Mouse (Mus musculus): ENCODE measurements around the gene Borcs5. TPM values are rescaled to one million over a fixed set of nuclear protein-coding genes. Genes with fewer than 3 reads are reported as not detected.

Borcs5 gene
- total RNA-seq, 2 experiments from 2014 or later, result 11.0 to 12.7 TPM

DNA sequence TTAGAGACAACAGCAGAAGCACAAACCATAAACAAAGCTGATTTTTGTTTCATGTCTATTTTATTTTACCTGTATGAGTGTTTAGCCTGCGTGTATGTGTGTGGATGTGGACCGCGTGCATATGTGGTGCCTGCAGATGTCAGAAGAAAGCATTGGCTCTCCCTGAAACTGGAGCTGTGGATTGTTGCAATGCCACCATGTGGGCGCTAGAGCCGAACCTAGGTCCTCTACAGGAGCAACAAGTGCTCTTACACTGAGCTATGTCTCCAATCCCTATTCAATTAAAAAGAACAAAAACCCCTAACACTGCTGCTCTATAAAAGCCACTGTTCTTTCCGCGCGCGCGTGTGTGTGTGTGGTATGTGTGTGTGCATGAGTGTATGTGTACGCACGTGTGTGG lies 13.9 kb upstream of the Borcs5 start:
- DNase-seq (ENCODE audit: low spot score in 2 of 2), result no peak

DNA sequence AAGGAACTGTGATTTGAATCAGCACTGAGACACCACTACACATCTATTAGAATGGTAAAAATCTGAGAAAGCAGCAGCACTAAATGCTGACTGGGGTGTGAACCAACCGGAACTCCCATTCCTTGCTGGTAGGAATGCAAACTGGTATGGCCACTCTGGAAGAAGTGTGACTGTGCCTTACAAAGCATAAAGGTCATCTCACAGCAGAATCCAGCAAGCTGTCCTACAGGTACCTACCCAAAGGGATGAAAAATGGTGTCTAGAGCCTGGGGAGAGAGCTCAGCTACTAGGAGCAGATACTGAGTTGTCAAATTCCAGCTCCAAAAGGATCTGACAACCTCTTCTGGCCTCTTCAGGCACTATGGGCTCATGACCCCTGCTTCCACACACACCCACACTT lies 12.7 kb upstream of the Borcs5 start:
- no peak for DNase-seq (ENCODE audit: low spot score in 2 of 2)

DNA sequence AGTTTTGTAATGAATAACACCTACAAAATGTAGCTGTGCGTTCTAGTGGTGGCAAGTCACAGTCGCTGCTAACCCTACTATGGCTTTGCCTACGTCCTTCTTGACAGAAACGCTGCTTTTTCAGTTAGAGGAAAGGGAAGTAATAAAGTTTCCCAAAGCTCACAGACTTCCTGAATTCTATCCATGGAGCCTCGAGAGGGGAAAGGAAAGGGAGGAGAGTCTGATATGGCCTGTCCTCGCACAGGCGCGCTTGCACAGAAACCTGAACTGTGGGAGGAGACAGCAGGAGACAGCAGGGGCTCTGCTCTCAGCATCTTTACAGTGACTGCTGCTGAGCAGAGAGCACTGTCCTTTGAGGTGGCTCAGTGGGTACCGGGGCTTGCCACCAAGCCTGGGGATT lies 8.9 kb upstream of the Borcs5 start:
- DNase-seq (ENCODE audit: low spot score in 2 of 2), result no peak

DNA sequence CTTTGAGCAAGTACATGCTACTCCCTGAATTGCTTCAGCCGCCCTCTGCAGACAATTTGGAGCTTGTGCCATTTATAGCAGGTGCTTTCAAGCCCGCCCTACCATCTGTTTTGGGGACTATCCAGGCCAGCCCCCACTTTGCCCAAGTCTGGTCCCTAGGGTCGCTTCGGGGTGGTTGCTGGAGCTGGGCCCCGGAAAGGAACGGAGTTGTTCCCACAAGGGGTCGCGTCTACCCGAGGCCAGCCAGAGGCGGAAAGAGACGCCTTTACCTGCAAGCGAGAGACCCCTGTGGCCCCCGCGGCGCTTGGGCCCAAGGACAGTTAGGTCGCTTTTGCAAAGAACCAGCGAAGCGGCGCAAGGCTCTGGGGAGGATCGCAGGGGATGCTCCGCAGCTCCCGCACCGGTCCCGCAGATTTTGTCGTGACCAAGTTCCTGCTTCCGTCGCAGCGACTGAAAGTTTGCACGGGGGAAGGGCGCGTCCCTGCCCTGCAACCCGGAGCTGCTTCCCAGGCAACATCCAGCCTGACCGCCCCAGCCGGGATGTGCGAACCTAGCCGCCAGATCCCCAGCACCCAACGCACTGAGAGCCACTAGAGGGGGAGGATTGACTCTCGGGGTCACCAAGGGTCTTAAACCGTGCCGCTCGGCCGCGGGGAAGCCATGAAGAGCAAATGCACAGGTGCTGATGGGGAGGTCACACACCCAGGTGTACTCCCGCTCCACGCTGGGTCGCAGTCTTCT lies 7.2 kb upstream of the Borcs5 start, which contains the start of gene Mansc1:
TSS of gene Mansc1 (minus strand) at position 542 of the 741 bp plus-strand sequence.
- DNase-seq (ENCODE audit: low spot score in 2 of 2), result peak; percentile 38 to 41

DNA sequence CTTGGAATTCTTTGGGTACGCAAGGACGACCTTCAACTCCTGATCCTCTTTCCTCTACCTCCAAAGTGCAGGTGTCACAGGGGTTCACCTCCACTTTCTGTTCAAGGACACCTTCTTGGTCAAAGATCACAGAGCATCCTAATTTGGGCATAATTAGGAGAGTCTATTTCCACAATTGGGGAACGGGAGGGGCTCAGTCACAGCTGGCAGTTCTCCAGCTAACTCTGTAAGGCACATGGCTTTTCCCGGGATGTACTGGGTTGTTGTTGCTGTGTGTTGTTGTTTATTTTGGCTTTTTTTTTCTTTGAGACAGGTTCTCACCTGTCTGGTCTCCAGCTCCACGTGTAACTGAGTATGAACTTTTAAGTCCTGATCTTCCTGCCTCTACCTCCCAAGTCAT lies 6.6 kb upstream of the Borcs5 start:
- no peak for DNase-seq (ENCODE audit: low spot score in 2 of 2)

DNA sequence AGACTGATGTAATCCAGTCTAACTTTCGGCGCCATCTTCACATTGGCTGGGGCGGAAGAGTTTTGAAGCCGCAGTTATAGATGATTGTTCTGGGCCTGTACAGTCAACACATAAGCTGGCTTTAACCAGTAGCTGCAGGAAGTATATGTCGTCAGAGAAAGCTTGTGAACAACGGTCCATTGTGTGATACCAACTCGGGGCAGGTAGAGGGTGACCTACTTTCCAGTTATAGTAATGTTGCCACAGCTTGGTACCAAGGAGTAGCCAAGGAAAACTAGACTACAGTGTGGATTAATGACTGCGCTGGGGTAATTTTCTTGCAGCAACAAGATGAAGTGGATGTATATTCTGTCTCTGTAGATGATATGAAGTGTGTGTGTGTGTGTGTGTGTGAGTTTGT lies 5.8 kb upstream of the Borcs5 start:
- no peak for DNase-seq (ENCODE audit: low spot score in 2 of 2)

DNA sequence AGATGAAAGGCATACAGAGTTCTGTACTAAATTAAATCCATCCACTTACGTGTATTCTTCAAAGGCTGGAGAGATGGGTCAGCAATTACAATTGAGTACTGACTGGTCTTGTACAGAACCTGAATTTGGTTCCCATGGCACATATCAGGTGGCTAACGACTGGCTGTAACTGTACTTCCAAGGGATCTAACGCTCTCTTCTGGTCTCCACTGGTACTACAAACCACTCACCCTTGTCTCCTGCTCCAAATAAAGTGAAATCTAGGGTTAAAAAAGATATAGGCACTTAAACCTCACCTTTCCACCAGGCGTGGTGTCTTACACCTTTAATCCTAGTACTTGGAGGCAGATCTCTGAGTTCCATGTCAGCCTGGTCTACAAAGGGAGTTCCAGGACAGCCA lies 2.8 kb upstream of the Borcs5 start:
- no peak for DNase-seq (ENCODE audit: low spot score in 2 of 2)

DNA sequence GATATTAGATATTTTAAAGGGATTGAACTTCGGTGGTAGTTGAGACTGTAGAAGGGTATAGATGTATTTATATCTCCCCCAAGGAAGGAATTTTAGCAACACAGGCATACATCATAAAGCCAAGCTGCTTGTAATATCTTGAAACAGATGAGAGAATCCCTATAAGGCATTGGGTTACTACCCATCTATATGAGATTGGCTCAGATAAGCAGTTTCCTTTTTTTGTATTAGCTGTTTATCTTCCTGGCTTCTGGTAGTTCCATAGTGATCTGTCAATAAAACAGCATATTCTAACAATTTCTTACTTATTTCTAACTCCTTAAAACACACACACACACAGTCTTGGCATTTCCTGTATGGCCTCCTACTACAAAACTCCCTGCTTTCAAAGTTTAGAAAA lies 590 bp downstream of the Borcs5 start:
- no peak for DNase-seq (ENCODE audit: low spot score in 2 of 2)

DNA sequence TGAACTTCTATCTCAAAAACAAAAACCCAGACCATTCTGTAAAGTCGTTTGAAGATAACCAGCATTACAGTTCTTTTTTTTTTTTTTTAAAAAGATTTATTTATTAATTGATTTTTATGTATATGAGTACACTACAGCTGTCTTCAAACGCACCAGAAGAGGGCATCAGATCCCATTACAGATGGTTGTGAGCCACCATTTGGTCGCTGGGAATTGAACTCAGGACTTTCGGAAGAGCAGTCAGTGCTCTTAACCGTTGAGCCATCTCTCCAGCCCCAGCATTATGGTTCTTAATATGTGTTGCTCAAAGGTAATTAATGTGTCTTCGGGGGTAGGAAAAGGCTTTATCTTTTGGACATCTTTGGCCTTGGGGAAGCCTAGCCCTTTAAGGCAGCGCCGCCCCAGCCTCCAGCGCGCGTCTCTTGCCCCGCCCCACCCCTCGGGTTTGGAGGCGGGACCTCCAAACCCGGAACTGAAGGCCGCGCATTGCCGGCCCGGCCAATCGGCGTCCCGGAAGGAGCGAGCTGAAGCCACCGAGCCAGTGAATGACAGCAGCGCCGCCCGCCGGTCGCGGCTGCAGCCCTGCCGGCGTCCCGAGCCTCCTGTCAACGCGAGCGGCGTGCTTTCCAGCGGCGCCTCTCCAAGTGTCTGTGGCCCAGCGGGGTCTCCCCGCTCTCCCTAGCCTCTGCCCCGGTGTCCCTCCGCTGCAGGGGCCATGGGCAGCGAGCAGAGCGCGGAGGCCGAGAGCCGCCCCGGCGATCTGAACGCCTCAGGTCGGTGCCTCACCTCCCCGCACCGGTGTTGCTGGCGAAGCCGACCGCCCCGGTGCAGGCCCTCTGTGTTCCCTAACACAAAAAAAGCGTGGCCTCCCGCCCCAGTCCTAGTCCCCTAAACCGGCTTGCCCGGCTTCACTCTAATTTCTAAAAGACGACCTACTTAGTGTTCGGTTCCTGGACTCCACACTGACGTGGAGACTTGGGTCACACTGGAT lies 1.5 kb downstream of the Borcs5 start:
- peak; percentile 90 to 95 for DNase-seq (ENCODE audit: low spot score in 2 of 2)

DNA sequence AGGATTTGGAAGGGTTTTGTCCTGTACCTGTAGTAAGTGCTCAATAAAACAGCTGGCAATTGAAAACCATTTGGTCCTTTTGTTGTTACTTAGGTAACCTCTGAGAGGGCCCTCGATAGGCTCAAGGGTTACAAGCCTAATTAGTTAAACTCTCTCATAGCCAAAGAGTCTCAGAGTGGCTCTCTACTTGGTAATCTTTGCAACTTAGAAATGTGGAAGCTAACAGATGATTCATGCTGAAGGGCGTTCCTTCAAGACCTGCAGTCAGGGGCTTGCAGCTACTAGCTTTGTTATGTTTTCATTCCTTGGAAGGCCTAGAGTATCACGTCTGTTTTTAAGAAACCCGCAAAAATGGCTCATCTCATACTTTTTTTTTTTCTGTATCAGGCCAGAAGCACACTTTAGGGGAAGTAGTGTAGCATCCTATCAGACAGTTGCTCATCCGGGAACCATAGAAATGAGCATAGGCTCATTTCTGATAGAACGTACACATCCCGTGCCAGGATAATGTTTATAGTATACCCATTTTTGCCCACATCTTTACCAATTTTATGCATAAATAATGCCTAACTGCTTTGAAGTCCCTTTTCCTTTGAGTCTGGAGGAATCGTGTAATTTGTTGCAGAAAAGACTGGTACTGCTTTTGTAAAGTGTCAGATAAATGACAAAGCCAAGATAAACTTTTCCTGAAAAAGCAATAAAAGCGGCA lies 2.6 kb downstream of the Borcs5 start:
- no peak for DNase-seq (ENCODE audit: low spot score in 2 of 2)

DNA sequence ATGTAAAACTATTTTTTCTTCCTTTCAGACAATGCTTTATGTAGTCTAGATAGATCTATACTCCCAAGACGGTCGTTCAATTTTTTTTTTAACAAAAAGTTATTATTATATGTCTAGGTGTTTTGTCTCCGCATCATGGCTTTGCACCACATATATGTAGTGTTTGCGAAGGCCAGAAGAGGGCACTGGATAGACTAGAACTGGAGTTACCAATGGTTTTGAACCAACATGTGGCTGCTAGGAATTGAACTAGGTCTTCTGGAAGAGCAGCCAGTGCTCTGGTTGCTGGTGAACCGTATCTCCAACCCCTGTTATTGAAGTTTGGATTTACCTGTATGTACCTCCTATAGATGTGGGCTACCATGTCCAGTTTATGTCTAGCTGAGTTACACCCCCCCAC lies 4.0 kb downstream of the Borcs5 start:
- DNase-seq (ENCODE audit: low spot score in 2 of 2), result no peak

DNA sequence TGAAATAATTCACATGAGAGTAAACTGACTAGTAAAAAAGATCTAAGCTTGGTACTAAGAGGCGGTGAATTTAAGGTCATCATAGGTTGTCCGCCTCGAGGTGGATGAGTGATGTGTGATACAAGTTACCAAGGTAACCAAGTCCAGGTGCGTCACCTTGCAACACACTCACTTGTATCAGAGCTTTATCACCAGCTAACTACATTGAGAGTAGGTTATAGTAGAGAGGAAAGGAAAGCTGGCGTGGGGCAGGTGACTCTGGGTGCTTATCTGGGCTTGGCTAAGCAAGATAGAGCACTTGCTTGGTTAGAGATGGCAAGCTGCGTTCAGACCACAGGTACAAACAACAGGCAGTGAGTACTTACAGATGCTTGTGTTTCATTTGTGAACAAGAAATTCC lies 7.5 kb downstream of the Borcs5 start:
- DNase-seq (ENCODE audit: low spot score in 2 of 2), result no peak

DNA sequence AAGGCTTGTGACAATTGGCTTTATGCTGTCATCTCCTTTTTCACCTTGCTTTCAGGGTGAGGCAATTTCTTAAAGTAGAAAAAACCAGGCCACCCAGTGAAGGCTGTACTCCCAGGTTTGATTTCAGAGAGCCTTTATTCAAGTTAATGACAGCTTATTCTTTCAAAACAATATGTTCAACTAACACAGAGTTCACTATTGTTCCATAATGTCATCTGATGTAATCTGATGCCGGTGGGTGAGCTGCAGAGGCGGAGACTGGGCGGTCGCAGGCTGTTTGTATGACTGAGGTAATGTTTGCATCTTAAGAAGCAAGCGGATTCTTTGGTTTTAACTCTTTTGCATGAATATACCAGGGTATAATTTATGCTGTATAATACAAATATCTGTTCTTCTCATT lies 8.3 kb downstream of the Borcs5 start:
- no peak for DNase-seq (ENCODE audit: low spot score in 2 of 2)

DNA sequence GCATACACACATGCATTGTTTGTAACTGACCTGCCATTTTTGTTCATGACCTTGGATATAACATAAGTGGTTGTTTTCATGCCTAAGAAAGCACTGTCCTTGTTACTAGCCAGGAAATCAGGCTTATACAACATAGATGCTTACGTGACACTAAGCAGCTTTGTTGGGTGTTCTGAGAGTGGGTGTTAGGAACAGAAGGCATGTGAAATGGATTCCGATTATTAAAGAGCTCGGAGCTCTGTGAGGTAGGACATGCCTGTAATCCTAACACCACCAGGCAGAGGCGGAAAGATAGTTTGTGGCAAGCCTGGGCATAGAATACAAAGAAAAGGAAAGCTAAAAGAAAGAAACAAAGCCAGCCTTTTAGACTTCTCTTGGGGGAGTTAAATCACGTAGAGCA lies 9.0 kb downstream of the Borcs5 start:
- no peak for DNase-seq (ENCODE audit: low spot score in 2 of 2)

DNA sequence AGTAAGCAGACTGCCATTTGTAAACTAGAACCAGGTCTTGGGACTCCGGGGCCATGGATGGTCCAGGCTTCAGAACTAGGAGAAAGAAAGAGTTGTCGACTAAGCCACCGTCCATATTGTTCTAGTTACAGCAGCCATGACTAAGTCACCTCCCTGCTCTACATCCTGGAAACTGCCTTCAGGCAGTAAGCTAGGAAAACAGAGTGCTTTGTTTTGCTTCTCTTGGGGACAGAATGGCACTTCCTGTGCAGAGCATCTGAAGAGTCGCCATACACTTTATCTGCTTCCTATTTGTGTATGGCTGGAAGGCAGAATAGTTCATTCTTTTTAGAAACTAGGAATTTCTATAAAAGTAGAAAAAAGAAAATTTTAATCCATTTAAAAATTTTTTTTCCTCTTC lies 17.2 kb downstream of the Borcs5 start:
- DNase-seq (ENCODE audit: low spot score in 2 of 2), result no peak

DNA sequence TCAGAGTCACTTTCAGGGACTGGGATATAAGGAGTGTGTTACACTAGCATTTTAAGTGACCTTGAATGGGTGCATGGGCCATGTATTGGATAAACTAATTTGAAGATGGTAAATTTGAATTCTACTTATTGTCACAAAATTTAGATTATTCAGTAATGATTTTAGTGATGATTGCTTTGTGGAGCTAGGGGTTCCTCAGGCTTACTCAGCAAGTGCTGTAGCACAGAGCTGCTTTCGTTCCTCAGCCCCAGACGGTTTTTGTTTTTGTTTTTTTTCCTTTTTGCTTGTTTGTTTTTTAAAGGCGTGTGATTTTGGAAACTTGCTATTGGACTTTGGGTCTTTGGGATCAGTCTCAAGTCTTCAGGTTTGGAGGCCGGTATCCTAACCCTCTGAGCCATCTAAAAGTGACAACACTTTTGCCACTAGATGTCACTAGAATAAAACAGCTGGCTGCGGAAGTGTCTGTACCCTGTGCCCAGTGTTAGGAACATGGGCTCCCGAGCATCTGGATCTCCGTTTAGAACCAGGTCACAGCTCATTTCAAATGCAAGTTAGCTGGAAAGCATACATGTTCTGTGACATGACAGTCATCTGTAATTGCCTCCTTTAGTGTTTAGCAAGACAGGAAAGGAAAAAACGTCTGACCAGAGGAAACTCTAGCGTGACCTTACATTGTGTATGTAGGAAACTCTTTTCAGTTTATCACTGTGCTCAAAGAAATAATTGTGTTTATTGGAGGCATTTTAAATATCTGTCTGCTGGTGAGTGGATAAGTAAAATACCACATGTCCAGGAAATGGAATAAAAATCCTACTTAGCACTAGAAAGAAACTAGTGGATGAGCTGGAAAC lies 20.0 kb downstream of the Borcs5 start:
- DNase-seq (ENCODE audit: low spot score in 2 of 2), result peak; percentile 21 to 45

DNA sequence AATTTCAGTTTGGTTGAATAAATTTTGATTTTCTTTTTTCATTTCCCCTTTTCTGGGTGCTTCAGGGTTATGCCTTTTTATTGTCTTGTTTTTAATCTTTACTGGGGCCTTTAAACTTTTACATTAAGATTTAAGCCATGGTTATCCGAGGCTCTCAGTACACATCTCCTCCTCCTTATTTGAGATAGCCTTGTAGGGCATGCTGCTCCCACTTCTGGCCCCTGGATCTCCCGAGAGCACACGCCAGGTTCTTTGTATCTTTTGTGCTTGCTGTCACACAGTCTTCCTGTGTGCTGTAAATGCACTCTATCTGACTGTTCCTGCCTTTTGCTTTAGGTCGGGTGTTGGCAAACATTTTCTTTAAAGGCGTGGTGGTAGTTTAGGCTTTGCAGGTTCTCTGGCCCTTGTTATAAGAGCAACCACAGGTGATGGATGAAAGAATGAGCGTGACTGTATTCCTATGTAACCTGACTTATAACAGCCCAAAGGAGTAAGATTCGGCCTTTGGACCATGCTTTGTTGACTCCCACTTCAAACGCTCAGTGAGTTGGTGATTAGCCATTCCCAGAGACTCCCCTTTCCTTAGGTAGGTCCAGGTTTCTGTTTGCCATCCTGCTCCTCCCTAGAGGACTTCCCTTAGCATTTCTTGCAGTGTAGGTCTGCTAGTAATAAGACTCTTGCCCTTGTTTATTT lies 21.6 kb downstream of the Borcs5 start:
- no peak for DNase-seq (ENCODE audit: low spot score in 2 of 2)

DNA sequence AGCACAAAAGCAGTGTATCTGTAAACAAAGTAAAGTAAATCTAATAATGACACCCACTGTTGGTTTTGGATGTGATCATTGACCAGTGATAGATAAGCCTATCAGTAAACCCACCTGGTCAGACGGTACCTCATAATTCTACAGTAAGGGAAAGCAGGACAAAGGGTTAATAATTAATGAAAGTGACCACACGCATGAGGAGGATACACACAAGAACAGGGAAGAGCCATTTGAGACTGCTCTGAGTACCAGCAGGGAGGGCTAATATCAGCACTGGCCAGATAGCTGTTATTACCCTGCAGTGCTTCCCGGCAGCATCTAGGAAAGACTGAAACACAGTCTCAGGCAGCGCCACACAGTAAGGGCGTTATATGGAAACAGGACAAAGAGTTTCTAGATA lies 25.3 kb downstream of the Borcs5 start:
- DNase-seq (ENCODE audit: low spot score in 2 of 2), result no peak

DNA sequence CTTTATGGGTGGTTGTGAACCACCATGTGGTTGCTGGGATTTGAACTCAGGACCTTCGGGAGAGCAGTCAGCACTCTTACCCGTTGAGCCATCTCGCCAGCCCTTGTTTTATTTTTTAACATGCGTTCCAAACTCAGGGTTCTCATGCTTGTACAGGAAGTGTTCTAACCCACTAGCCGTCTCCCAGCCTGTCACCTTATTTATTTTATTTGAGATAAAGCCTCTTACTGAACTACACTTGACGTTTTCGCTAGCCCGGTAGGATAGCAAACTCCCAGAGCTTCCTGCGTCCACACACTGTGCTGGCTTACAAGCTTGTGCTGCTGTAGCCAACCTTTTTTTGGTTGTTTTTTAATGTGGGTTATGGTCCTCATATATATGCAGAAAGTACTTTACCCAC lies 26.5 kb downstream of the Borcs5 start:
- no peak for DNase-seq (ENCODE audit: low spot score in 2 of 2)

DNA sequence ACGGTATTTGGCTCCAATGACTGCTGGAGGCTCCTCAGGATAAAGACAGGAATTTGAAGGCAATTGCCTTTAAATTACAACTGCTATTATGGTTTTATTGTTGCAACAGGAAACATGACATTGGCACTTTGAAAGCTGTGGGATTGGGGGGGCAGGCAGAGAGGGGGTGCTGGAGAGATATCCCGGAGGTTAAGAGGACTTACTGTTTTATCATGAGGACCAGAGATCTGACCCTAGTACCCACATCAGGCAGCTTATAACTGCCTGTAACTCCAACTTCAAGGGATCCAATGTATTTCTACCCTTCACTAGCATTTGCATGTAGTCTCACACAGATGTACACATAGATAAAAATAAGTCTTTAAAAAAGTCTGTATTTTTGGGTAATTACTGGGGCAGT lies 29.2 kb downstream of the Borcs5 start:
- no peak for DNase-seq (ENCODE audit: low spot score in 2 of 2)
